Mouse (Mus musculus): ENCODE results near the gene Tgfb1i1.

DNA sequence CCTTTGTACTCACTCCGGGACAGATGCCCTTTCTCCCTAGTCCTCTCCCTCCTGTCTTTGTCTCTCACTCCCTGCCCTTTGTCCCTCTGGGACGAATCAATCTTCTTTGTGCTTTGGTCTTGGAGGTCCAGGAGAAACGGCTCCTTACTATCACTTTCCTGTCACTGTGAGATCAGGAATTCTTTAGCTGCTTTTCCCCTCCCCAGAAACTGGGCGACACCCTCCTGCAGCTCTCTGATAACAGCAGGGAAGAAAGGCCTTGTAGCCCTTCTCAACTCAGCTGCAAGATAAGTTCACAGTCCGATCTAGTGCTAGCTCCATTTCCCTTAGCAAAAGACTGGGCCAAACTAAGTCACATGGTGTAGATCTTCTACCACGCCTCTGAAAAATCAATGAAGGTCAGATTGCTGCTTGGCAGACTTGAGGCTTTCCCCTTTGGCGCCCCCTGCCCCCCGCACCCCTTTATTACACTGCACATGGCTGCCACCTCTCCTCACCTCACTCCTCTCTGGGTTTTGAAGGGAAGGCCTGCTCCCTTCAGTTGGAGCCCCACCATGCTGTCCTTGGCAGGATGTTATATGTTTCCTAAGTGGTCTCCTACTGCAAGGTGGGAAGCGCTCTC, 42.4 kb downstream of the Tgfb1i1 start:
- TF ChIP-seq CTCF (IDR thresholded peaks at IDR 0.05; ENCODE audit: low read depth), result peak; percentile 39
- TF ChIP-seq EP300 (IDR thresholded peaks at IDR 0.05; ENCODE audit: low read depth), result no peak
